Mouse (Mus musculus) cerebellum, postnatal 25 days (tissue): Measurements from ENCODE around the gene Tulp3.
"Not testable (repeated sequence)": the region's sequence is repeated elsewhere in the genome, so short reads cannot be mapped to it uniquely, and the experiment has no call there.

Source experiments
- DNase-seq, 2 experiments: peaks; one replicate each; pipeline ENCODE4 v3.0.0; 2021; ENCODE audit warnings: mixed read lengths in 2 of 2

Tulp3 gene

GRCm38 (mm10) chr6:128355201-128355681 lies 410 bp downstream of the Tulp3 start:
- DNase-seq: peak in 1 of 2 experiments; percentile 53

- no peak for DNase-seq
Measured at GRCm38 (mm10) chr6:128354140-128354539, 1.5 kb downstream of the Tulp3 start.

GRCm38 (mm10) chr6:128349711-128350110 lies 5.9 kb downstream of the Tulp3 start:
- DNase-seq: peak in 1 of 2 experiments; percentile 22

GRCm38 (mm10) chr6:128346782-128347181 lies 8.9 kb downstream of the Tulp3 start:
- DNase-seq: no peak

- DNase-seq: no peak
Measured at GRCm38 (mm10) chr6:128345623-128346022, 10.0 kb downstream of the Tulp3 start.

GRCm38 (mm10) chr6:128341956-128342723 lies 13.5 kb downstream of the Tulp3 start:
- DNase-seq: no peak

GRCm38 (mm10) chr6:128338876-128339275 lies 16.8 kb downstream of the Tulp3 start:
- no peak for DNase-seq

GRCm38 (mm10) chr6:128337467-128337866 lies 18.2 kb downstream of the Tulp3 start:
- DNase-seq: no peak

GRCm38 (mm10) chr6:128334397-128335124 lies 21.1 kb downstream of the Tulp3 start:
- DNase-seq: peak; percentile 80 to 90

GRCm38 (mm10) chr6:128318317-128318716 lies 37.3 kb downstream of the Tulp3 start:
- DNase-seq: peak; percentile 53 to 76

GRCm38 (mm10) chr6:128315597-128315996 lies 40.1 kb downstream of the Tulp3 start:
- DNase-seq: no peak

- no peak for DNase-seq
Measured at GRCm38 (mm10) chr6:128314796-128315195, 40.9 kb downstream of the Tulp3 start.

- peak; percentile 79 to 84 for DNase-seq
Measured at GRCm38 (mm10) chr6:128308311-128308710, 47.3 kb downstream of the Tulp3 start.

GRCm38 (mm10) chr6:128304801-128305200 lies 50.9 kb downstream of the Tulp3 start:
- no peak for DNase-seq

- DNase-seq: not testable (repeated sequence)
Measured at GRCm38 (mm10) chr6:128302640-128303039, 53.0 kb downstream of the Tulp3 start.

GRCm38 (mm10) chr6:128301891-128302290 lies 53.8 kb downstream of the Tulp3 start:
- no peak for DNase-seq

- DNase-seq: no peak
Measured at GRCm38 (mm10) chr6:128301458-128301857, 54.2 kb downstream of the Tulp3 start.

GRCm38 (mm10) chr6:128300134-128301001 lies 55.3 kb downstream of the Tulp3 start, which contains the start of gene Tead4:
TSS of gene Tead4 (minus strand) at chr6:128300823.
- peak; percentile 85 to 87 for DNase-seq

GRCm38 (mm10) chr6:128299292-128300133 lies 56.1 kb downstream of the Tulp3 start:
- DNase-seq: peak; percentile 36 to 48

GRCm38 (mm10) chr6:128298246-128298645 lies 57.4 kb downstream of the Tulp3 start:
- no peak for DNase-seq

GRCm38 (mm10) chr6:128296750-128297393 lies 58.8 kb downstream of the Tulp3 start:
- peak; percentile 89 to 92 for DNase-seq
